Mouse (Mus musculus) layer of hippocampus, adult 18-20 months (tissue): ENCODE measurements around the gene Ndn. TPM values are rescaled to one million over a fixed set of nuclear protein-coding genes. Genes with fewer than 3 reads are reported as not detected.

Experiments
- DNase-seq, 2 experiments: peaks; one replicate each; pipeline ENCODE4 v3.0.0; 2022; ENCODE audit warnings: low spot score in 2 of 2
- long read RNA-seq: library from polyadenylated mRNA; stranded (forward); transcript quantifications from one replicate; pipeline ENCODE4 v2.0.0, GENCODE M21; 2021
- total RNA-seq, 2 experiments: library from RNA; stranded (reverse); gene quantifications; 2 replicates each; pipeline ENCODE4 v1.2.3; 2021

Ndn gene
- 100 to 1,000 TPM; 119 to 137 TPM for total RNA-seq
- long read RNA-seq, transcript Ndn-201 (1 exons, 3,694 nt): major isoform, 288 of 289 reads
- long read RNA-seq, partial matches to known transcripts: 0 of 289 reads
- long read RNA-seq, other reads (novel, unspliced or antisense): 1 of 289 reads

DNA sequence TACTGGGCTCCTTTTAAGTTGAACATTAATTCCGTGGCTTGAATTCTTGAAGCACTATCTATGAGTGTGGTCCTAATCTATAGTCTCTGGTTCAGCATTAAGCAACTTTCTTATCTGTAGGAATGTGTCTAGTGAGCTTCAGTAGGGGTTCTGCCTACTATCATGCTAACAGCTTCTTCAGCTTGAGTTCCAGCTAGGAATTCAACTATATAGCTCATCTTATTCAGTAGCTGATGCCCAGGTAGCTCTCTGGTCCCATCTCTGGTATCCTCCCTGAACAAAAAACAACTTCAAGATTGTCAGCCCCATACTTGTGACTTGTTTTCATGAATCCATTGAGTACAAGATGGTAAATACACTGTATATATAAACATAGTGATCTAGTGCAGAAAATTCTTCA lies at the start of gene Ndn:
Gene Ndn (plus strand): TSS at position 301 of the 400 bp plus-strand sequence.
- DNase-seq: no peak

- no peak for DNase-seq
Measured at GRCm38 (mm10) chr7:62302451-62302850, 43.9 kb upstream of the Ndn start.

GRCm38 (mm10) chr7:62306896-62307614 lies 39.3 kb upstream of the Ndn start:
- peak; percentile 5 to 22 for DNase-seq

DNA sequence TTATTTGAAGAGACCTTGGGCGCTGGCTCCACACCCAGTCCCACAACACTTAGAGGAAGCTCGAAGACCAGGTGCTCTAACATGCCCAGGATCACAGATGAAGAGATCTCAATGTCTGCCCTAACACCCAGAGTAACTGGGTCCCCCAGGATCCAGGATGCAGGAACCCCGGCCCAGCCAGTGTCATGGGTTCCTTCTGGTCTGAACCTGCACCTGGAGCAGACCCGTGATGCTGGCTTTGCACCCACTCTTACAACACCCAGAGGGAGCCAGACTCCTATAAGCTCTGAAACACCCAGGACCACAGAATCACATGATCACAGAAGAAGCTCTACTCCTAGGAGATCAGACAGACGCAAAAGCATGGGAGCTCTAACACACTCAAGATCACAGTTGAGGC lies 29.6 kb upstream of the Ndn start:
- DNase-seq: no peak

DNA sequence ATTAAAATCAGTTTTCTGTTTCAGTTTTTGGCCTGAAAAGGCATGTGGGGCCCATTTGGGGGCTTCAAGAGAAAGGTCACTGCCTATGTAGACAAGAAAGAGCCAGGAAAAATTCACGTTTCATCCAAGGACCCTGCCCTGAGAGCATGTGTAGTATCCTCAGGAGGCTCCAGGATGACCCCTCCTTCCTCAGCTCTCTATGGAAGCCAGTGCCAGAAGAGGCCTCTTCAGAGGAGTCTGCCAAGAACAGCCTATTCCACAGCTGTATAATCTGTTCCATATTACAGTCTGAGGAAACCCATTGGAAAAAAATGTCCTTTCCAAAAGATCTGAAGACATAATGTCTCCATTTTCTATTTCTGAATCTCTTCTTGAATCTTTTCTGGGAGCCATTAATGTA lies 958 bp upstream of the Ndn start:
- DNase-seq: no peak

GRCm38 (mm10) chr7:62348106-62348803 lies 1.9 kb downstream of the Ndn start:
- DNase-seq: peak; percentile 79 to 84

DNA sequence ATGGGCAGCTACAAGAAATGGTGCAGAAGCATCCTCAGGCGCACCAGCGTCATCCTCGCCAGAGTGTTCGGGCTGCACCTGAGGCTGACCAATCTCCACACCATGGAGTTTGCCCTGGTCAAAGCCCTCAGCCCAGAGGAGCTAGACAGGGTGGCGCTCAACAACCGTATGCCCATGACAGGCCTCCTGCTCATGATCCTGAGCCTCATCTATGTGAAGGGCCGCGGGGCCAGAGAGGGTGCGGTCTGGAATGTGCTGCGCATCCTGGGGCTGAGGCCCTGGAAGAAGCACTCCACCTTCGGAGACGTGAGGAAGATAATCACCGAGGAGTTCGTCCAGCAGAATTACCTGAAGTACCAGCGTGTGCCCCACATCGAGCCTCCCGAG lies 2.4 kb downstream of the Ndn start:
- peak in 1 of 2 experiments; percentile 2 for DNase-seq

GRCm38 (mm10) chr7:62351266-62351665 lies 4.9 kb downstream of the Ndn start:
- DNase-seq: peak; percentile 3 to 6

DNA sequence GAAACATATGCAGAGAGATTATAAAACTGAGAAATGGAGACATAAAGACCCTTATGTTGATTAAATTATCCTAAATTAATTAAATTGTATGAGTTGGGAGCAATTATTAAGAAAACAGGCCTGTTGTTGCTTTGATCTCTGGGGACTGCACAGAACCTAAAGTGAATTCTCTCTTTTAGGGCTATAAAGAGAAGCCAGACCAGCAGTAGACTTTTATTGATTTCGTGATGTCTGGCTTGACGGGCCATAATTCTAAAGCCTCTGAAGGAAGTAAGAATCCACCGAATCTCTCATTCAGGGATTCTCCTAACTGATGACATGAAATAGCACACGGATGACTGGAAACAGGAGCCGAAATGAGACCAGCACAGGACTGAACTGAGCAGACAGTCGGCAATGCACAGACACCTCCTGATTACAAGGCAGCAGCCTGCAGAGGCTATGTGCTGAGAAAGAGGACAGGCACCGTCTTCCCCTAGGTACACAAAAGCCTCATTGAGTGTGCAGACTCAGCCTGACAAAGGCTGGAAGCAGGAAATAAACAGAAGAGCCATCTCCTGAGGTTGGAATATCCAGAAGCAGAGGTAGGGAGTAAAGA lies 18.8 kb downstream of the Ndn start:
- no peak for DNase-seq

DNA sequence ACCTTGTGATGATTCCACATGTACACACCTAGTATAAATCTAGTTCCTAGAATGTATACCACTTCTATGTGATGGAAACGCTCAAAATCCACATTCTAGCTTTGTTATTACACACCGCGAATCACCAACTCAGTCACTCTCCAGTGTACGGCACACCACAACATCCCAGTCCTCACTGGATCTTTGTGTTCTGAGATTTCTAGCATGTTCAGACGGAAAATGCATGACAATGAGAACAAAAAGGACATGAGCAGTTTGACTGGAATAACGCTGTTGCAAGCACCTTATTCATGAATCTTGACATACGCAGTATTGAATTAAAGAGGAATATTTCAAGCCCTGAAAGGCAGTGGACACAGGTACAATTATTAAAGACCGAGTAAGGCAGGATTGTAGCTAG lies 20.4 kb downstream of the Ndn start:
- DNase-seq: no peak

GRCm38 (mm10) chr7:62375658-62376057 lies 29.3 kb downstream of the Ndn start:
- peak in 1 of 2 experiments; percentile 34 for DNase-seq

GRCm38 (mm10) chr7:62376510-62377304 lies 30.3 kb downstream of the Ndn start, which contains the start of gene Magel2:
TSS of gene Magel2 (plus strand) at chr7:62377010.
- DNase-seq: no peak

DNA sequence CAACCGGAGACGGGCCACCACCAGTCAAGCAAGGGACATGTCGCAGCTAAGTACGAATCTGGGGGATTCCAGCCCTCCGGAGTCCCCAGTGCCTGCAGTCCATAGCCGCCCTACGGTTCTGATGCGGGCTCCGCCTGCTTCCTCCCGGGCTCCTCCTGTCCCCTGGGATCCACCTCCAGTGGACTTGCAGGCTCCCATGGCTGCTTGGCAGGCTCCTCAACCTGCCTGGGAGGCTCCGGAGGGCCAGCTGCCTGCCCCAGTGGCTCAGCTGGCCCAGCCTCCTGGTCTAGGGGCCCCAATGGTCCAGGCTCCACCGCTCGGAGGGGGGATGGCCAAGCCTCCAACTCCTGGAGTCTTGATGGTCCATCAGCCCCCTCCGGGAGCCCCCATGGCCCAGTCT lies 30.9 kb downstream of the Ndn start:
- no peak for DNase-seq

GRCm38 (mm10) chr7:62378529-62378928 lies 32.2 kb downstream of the Ndn start:
- DNase-seq: no peak

DNA sequence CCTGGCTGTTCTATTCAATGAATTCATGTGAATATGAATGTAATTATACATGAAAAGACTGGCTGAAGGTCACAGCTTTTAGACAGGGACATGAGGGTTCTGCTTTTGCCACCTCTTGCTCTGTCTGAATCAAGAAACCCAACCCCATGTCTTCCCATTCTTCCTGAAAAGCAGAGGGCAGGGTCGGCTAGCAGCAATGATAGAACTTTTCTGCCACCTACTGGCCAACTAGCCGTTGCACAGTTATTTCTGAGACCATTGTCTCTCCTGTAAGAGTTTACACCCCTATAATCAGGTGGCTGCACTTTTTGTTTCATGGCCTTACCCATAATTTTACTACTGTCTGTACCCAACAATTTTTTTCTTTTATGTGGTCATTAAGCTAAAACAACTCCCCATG lies 36.0 kb downstream of the Ndn start:
- peak in 1 of 2 experiments; percentile 58 for DNase-seq

- no peak for DNase-seq
Measured at GRCm38 (mm10) chr7:62388291-62388690, 41.9 kb downstream of the Ndn start.

DNA sequence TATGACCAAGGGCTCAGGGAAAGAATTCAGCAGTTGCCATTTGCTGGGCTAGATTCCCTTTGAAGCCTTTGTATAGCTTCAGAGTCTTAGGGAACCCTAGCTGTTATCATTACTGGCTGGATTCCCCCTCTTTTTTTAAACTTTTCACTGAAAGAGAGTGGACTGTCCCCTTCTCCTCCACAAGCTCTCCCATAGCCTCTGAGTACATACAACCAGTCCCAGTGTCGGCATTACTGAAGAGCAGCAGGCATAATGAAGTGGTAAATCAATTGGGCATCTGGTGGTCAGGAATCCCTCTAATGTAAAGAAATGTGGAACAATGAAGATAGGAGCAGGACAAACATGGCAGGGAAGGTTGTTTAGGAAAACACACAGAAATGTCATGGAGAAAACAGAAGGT lies 45.8 kb downstream of the Ndn start:
- no peak for DNase-seq
